Mouse (Mus musculus): ENCODE data around the gene Gal3st2c. TPM values are rescaled to one million over a fixed set of nuclear protein-coding genes. Genes with fewer than 3 reads are reported as not detected.
"Not testable (repeated sequence)": the region's sequence is repeated elsewhere in the genome, so short reads cannot be mapped to it uniquely, and the experiment has no call there.

The Gal3st2c gene
- not detected in 2 replicates for polyA plus RNA-seq (2014; fragmentation: Nextera tagmentation; extraction: Ambion mirVana)

GRCm38 (mm10) chr1:93990209-93990608 lies at the start of gene Gal3st2c:
Gene Gal3st2c (plus strand): TSS chr1:93990509.
- DNase-seq; H3K4me2 ChIP-seq; H3K27me3 ChIP-seq (ENCODE audit: insufficient read depth, low read length); ATAC-seq (ENCODE audit: insufficient read depth); H3K9ac ChIP-seq; H3K36me3 ChIP-seq (ENCODE audit: insufficient read depth); H3K27ac ChIP-seq (ENCODE audit: low read depth); H3K9me3 ChIP-seq (ENCODE audit: low read depth, low read length); H3K4me3 ChIP-seq (ENCODE audit: low read depth, low read length); H3K4me1 ChIP-seq (ENCODE audit: insufficient read depth): not testable (repeated sequence)
- WGBS = 81% methylated on average over 7 of the region's 8 CpGs

GRCm38 (mm10) chr1:93949087-93949486 lies 41.2 kb upstream of the Gal3st2c start:
- not testable (repeated sequence) for H3K27me3 ChIP-seq (ENCODE audit: insufficient read depth, low read length); H3K4me2 ChIP-seq; H3K36me3 ChIP-seq (ENCODE audit: insufficient read depth); H3K4me1 ChIP-seq (ENCODE audit: insufficient read depth); DNase-seq; H3K9me3 ChIP-seq (ENCODE audit: low read depth, low read length); H3K4me3 ChIP-seq (ENCODE audit: low read depth, low read length); H3K27ac ChIP-seq (ENCODE audit: low read depth); H3K9ac ChIP-seq
- no CpG with 5 or more reads among the region's 11 CpGs for WGBS
- peak; percentile 35; the same call in 1 of the 2 replicates for ATAC-seq (ENCODE audit: insufficient read depth)

GRCm38 (mm10) chr1:93966489-93966888 lies 23.8 kb upstream of the Gal3st2c start:
- not testable (repeated sequence) for H3K4me3 ChIP-seq (ENCODE audit: low read depth, low read length); H3K27me3 ChIP-seq (ENCODE audit: insufficient read depth, low read length); H3K4me2 ChIP-seq; H3K36me3 ChIP-seq (ENCODE audit: insufficient read depth); H3K27ac ChIP-seq (ENCODE audit: low read depth); DNase-seq; H3K9ac ChIP-seq; H3K9me3 ChIP-seq (ENCODE audit: low read depth, low read length); H3K4me1 ChIP-seq (ENCODE audit: insufficient read depth)
- ATAC-seq (ENCODE audit: insufficient read depth) = peak; percentile 35; the same call in 1 of the 2 replicates
- WGBS = no CpG with 5 or more reads among the region's 1 CpGs

GRCm38 (mm10) chr1:93970380-93970779 lies 19.9 kb upstream of the Gal3st2c start:
- H3K36me3 ChIP-seq (ENCODE audit: insufficient read depth); DNase-seq; H3K27me3 ChIP-seq (ENCODE audit: insufficient read depth, low read length); H3K4me2 ChIP-seq; ATAC-seq (ENCODE audit: insufficient read depth); H3K9me3 ChIP-seq (ENCODE audit: low read depth, low read length); H3K4me3 ChIP-seq (ENCODE audit: low read depth, low read length); H3K4me1 ChIP-seq (ENCODE audit: insufficient read depth); H3K9ac ChIP-seq; H3K27ac ChIP-seq (ENCODE audit: low read depth): not testable (repeated sequence)
- WGBS = 32% methylated on average over 3 of the region's 5 CpGs

GRCm38 (mm10) chr1:93970797-93971196 lies 19.5 kb upstream of the Gal3st2c start:
- ATAC-seq (ENCODE audit: insufficient read depth); DNase-seq; H3K36me3 ChIP-seq (ENCODE audit: insufficient read depth); H3K4me3 ChIP-seq (ENCODE audit: low read depth, low read length); H3K9ac ChIP-seq; H3K27me3 ChIP-seq (ENCODE audit: insufficient read depth, low read length); H3K9me3 ChIP-seq (ENCODE audit: low read depth, low read length); H3K4me1 ChIP-seq (ENCODE audit: insufficient read depth); H3K27ac ChIP-seq (ENCODE audit: low read depth); H3K4me2 ChIP-seq: not testable (repeated sequence)
- no CpG with 5 or more reads among the region's 4 CpGs for WGBS

GRCm38 (mm10) chr1:93975764-93976163 lies 14.5 kb upstream of the Gal3st2c start:
- not testable (repeated sequence) for H3K27ac ChIP-seq (ENCODE audit: low read depth); H3K9ac ChIP-seq; H3K4me1 ChIP-seq (ENCODE audit: insufficient read depth); H3K4me3 ChIP-seq (ENCODE audit: low read depth, low read length); ATAC-seq (ENCODE audit: insufficient read depth); H3K4me2 ChIP-seq; DNase-seq; H3K27me3 ChIP-seq (ENCODE audit: insufficient read depth, low read length); H3K36me3 ChIP-seq (ENCODE audit: insufficient read depth); H3K9me3 ChIP-seq (ENCODE audit: low read depth, low read length)
- 78% methylated on average over 1 of the region's 4 CpGs for WGBS

- not testable (repeated sequence) for H3K36me3 ChIP-seq (ENCODE audit: insufficient read depth); ATAC-seq (ENCODE audit: insufficient read depth); H3K4me1 ChIP-seq (ENCODE audit: insufficient read depth); H3K9ac ChIP-seq; DNase-seq; H3K9me3 ChIP-seq (ENCODE audit: low read depth, low read length); H3K27ac ChIP-seq (ENCODE audit: low read depth); H3K27me3 ChIP-seq (ENCODE audit: insufficient read depth, low read length); H3K4me2 ChIP-seq; H3K4me3 ChIP-seq (ENCODE audit: low read depth, low read length)
- WGBS = no CpG with 5 or more reads among the region's 7 CpGs
Measured at GRCm38 (mm10) chr1:93978287-93978686, 12.0 kb upstream of the Gal3st2c start.

GRCm38 (mm10) chr1:93980932-93981331 lies 9.4 kb upstream of the Gal3st2c start:
- H3K36me3 ChIP-seq (ENCODE audit: insufficient read depth); DNase-seq; H3K4me3 ChIP-seq (ENCODE audit: low read depth, low read length); H3K27me3 ChIP-seq (ENCODE audit: insufficient read depth, low read length); H3K9me3 ChIP-seq (ENCODE audit: low read depth, low read length); H3K9ac ChIP-seq; H3K27ac ChIP-seq (ENCODE audit: low read depth); H3K4me1 ChIP-seq (ENCODE audit: insufficient read depth); H3K4me2 ChIP-seq: not testable (repeated sequence)
- no CpG with 5 or more reads among the region's 2 CpGs for WGBS
- ATAC-seq (ENCODE audit: insufficient read depth) = peak; percentile 71
